Mouse (Mus musculus) Muller cell, postnatal 12 days (primary cell): ENCODE measurements around the gene Elob.
A peak's percentile ranks its signal among the peaks of the same experiment; 100 is the strongest.

ENCODE experiments used
- DNase-seq: peaks from one replicate; pipeline ENCODE4 v3.0.0-alpha.2; 2015; ENCODE audit errors: inconsistent ontology term

Elob gene

DNA sequence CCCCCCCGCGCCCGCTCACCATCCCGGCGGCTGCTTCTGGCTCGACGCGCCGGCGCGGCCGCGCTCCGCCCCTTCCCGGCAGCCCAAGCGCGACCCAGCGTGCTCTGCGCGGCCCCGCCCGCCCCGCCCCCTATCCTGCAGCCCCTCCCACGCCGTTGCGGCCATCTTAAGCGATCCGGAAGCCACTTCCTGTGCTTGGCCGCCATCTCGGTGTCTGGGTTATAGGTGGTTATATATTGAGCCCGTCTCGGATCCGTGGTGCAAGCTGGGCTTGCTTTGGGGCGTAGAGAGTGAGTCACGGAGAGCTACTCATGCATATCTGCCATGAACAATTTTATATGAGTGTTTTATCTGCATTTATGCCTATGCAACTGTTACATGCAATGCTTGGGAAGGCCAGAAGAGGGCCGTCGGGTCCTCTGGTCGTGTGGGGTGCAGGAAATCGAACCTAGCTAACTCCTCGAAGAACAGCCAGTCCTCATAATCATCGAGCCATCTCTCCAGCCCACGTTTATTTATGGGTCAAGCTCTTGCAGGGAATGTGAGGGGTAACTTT lies at the start of gene Elob:
TSS of gene Elob (minus strand) at position 73 of the 556 bp plus-strand sequence.
- DNase-seq = peak; percentile 92

DNA sequence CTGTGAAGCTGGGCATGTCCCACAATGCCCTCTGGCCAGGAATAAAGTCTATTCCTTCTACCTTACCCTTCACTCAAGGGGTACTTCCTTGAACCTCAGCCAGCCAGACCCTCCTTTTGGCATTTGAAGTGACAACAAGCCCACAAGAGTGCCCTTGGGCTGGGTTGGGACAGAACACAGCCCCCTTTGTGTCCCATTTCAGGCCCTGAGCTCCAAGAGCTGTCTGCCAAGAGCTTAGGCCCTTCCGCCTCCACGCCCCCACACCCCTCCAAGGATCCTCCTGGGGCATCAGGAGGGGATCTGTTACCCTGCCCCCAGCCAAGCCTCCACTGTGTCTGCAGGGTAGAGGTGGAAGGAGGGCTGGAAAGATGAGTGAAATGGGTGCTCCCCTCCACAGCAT lies 48.2 kb upstream of the Elob start:
- no peak for DNase-seq

DNA sequence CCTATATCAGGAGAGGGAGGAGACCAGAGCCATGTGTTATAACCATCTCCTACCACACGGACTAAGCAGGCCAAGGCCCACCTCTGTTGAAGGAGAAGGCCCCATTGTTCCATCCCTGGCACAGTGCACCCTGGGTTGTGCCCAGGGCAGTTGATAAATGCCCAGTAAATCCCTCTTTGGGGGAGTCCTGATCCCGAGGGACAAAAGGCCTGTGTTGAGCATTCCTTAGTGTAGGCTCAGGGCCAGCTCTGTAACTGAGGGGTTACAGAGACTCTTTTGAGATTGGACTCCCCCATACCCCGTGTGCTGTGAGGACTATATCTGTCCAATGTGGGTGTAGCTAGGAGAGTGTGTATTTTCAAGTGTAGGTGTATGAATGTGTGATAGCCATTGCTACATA lies 47.8 kb upstream of the Elob start:
- DNase-seq = peak; percentile 63

DNA sequence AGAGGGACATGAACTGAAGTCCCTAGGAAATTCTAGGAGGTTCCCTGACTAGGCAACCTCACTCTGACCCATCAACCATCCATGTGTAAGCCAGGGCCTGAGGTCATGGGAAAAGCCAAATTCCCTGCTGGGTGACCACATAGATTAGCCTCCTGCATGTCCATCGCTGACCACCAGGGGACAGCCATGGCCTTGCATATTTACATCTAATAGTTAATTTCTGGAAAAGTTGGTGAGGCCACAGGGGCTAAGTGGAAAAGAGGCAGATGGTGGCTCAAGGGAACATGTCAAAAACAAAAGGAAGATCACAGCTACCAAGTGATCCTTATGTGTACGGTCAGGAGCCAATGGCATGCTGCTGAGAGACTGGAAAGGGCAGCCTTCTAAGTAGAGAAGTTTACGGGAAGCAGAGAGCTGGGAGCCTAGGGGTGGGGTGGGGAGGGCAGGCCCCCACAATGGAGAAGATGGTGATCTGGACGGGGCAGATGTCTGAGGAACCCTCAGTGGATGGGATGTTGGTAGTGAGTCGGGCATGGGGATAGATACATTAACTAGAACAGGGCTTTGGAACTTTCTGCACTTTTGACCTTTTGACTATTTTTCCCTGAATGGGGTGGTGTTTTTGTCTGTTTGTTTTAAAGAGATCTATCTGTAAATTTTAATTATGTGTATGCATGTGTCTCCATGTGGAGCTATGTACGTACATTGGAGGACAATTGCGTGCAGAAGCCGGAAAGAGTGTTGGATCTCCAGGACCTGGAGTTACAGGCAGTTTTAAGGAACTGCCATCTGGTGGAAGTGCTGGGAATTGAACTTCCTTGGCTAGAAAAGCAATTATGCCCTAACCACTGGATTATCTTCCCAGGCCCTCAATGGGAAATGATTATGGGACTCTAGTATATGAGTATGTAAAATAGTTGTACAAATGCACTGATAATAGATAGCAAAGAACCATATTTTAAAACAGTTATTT lies 45.2 kb upstream of the Elob start:
- peak; percentile 54 for DNase-seq

- no peak for DNase-seq
These were observed 39.6 kb upstream of the Elob start for GRCm38 (mm10) chr17:23868513-23868912.

GRCm38 (mm10) chr17:23867756-23868155 lies 38.8 kb upstream of the Elob start, which contains the start of gene Prss21:
Gene Prss21 (plus strand): TSS chr17:23868056.
- DNase-seq = no peak

DNA sequence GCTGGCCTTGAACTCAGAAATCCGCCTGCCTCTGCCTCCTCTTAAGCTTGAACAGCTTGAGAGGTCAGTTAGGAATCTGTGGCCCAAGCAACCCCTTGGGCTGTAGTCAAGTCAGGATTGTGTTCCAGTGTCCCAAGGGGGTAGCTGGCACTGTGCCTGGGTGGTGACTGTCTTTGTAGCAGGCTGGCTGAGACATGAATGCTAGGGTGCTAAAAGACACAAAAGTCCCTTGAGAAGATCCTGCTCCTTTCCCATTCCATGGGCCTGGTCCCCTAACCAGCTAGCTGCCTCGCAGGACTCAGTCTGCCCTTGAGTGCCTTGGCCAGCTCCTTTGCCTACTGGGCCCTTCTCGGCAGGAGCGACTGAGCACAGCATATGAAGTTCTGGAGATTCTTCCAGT lies 34.0 kb upstream of the Elob start:
- no peak for DNase-seq

- no peak for DNase-seq
These were observed 29.0 kb upstream of the Elob start for GRCm38 (mm10) chr17:23857913-23858312.

GRCm38 (mm10) chr17:23857193-23857592 lies 28.3 kb upstream of the Elob start:
- peak; percentile 64 for DNase-seq

DNA sequence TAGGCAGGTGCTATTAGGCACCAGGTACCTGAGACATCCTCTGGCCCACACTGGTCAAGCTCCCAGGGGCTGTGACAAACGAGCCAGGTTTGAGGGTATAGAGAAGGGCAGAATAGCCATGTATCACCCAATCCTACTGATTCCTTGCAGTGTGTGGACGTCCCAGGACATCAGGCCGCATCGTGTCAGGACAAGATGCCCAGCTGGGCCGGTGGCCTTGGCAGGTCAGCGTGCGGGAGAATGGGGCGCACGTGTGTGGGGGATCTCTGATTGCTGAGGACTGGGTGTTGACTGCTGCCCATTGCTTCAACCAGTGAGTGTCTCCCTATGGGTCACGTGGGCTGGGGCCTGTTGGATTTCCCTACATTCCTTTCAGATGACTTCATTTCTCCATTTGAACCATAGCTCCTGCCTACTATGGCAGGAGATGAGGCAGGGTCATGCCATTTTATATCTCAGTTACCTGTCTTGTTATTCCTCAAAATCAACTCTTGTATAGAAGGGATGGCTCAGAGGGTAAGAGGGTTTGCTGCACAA lies 25.4 kb upstream of the Elob start:
- no peak for DNase-seq

GRCm38 (mm10) chr17:23853292-23853691 lies 24.4 kb upstream of the Elob start:
- peak; percentile 42 for DNase-seq

GRCm38 (mm10) chr17:23850853-23851749 lies 22.2 kb upstream of the Elob start:
- DNase-seq = peak; percentile 40

- no peak for DNase-seq
These were observed 21.1 kb upstream of the Elob start for GRCm38 (mm10) chr17:23850028-23850427.

DNA sequence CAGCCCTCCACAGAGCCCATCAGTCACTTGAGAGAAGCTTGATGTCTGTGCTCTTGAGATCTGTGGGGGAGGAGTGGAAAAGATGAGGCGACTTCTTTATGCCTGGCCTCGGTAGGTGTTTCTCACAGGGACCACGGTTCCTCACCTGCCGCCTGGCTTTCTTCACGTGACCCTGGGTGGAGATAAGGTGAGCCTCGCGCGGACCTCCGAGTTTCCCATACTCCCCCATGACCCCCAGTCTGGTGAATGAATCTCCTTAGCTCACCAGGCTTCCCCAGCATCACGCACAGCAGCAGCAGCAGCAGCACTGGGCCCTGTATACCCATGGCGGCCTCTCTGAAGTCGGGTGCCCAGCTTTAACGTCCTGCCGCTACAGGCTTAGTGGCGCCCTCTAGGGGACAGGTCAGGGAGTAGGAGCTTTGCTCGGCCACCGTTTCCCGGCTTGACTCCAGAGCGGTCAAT lies 14.9 kb upstream of the Elob start, which contains the start of the genes Prss32 and Prss41:
TSS of gene Prss32 (plus strand) at position 44 of the 462 bp plus-strand sequence.
TSS of gene Prss41 (minus strand) at position 361 of the 462 bp plus-strand sequence.
- no peak for DNase-seq

DNA sequence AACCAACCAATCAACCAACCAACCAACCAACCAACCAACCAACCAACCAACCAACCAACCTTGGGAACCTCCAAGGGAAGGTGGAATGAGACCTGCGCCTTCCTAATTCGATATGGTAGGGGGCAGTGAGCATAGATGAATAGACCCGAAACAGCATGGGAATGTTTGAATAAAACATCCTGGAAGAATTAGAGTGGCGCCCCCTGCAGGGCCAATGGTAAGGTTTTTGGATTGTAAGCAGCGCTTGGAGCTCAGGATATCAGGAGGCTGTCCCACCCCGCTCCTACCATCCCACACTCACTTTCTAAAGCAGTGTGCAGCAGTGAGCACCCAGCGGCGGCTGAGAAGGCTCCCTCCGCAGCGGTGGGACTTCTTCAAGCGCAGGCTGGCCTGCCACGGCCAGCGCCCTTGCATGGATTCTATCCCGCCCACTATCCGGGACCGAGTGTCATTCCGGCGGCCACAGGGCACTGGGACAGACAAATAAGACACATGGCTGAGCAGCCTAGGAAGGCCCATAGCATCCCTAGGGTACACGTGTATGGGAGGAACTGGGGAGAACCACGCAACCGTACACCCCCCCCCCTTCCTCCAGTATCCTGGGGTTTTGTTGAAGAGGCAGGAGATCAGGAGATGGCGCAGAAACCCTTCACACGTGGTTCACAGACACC lies 14.3 kb upstream of the Elob start:
- no peak for DNase-seq

DNA sequence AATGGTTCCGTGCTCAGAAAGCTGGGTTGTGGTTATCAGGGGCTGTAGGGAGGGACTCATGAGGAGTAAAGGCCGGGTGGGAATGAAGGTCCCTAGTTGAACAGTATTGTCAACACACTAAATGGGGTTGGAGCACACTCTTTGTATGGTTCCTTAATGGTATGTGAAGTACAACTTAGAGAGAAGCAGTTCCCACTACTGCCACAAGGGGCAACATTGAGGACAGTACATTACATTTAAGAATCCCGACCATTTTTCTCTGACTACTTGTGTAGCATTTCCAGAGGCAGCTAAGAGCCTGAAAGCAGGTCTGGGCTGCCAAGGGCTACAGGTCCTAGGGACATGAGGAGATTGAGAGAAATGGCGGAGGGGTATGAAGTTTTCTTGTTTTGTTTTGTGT lies 12.2 kb upstream of the Elob start:
- peak; percentile 41 for DNase-seq

DNA sequence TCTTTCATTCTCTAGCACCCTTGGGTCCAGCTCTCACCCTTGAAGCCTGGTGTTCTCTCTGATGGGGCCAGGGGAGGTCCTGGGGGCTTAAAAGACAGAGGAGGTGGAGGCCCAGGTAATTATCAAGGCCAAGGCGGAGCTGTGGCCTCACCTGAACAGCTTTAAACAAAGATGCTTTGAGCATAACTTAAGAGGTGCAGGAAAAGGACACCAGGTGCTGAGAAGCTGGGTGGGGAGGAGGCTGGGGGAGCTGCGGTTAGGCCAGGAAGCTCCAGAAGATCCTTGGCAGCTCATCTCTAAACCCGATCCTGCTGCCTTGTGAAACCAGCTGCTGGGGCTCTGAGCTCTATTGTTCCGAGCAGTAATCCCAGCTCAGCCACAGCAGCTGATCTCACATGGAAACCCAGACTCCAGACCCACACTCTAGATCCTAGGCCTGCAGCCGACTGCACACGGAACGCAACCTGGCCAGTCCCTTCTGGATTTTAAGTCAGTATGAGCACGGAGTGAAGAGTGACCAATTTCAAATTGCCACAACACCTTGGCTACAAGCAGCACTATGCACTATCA lies 7.2 kb upstream of the Elob start, which contains the start of gene Prss33:
TSS of gene Prss33 (minus strand) at position 51 of the 570 bp plus-strand sequence.
- no peak for DNase-seq

GRCm38 (mm10) chr17:23831201-23831600 lies 2.3 kb upstream of the Elob start:
- DNase-seq = no peak

DNA sequence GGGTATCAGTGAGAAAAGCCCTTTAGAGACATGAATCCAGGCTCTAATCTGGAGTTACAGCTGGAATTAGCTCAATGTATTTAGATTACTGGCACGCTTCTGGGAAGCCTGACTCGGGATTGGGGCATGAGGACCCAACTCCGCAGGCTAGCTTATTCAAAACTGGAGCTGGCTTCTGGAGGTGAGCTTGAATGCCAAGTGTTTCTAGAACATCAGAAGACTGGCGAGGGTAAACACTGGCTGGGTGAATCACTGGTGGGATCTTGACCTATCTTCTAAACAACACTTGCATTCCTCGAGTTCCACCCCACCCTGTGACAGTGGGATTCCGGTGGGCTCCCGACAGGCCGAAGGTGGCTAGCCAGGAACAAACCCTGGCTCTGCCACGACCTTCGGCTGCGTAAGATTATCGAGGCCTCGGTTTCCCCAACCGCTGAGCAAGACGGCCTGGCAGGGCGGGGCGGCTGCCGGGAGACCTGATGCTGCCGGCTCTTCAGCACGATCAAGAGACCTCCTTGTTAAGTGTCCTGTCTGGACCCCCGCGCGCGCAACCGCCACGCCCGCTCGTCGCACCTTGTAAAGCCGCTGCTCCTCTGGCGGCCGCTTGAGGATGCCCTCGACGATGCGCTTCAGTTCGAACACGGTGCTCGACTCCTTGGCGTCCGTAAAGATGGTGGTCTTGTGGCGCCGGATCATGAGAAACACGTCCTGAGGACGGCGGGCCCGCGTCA lies 500 bp downstream of the Elob start:
- peak; percentile 81 for DNase-seq

DNA sequence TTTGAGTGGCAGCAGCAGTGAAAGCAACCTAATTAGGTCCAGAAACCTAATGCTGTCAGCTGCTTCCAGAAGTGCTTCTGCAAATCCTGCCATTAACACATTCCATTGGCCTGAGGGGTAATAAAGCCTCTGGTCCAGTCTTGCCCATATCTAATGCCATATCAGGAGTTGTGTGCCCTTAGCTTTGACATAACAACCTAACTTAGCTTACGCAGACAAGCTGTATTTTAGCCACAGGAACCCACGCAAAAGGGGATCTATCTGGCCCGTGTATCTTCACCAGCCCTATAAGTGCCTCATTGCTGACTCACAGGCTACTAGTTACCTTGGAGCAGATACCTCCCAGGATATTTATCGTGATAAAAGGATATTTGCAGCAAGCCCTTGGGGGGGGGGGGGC lies 3.3 kb downstream of the Elob start:
- DNase-seq = no peak
